Mouse (Mus musculus) left cerebral cortex, adult 8-10 months (tissue): ENCODE measurements around the gene Susd5. TPM values are rescaled to one million over a fixed set of nuclear protein-coding genes. Genes with fewer than 3 reads are reported as not detected.
"Not testable (repeated sequence)": the region's sequence is repeated elsewhere in the genome, so short reads cannot be mapped to it uniquely, and the experiment has no call there.

ENCODE experiments used
- DNase-seq, 2 experiments: peaks; one replicate each; pipeline ENCODE4 v3.0.0; 2022; ENCODE audit warnings: low spot score in 2 of 2
- total RNA-seq, 4 experiments: library from RNA; stranded (reverse); gene quantifications; 2 replicates each; pipeline ENCODE4 v1.2.4; 2022

Susd5 gene
- total RNA-seq, 4 experiments from 2014 or later, result 7.9 to 9.8 (median 8.4) TPM

GRCm38 (mm10) chr9:114069372-114069771, 12.4 kb downstream of the Susd5 start:
- no peak for DNase-seq

DNA sequence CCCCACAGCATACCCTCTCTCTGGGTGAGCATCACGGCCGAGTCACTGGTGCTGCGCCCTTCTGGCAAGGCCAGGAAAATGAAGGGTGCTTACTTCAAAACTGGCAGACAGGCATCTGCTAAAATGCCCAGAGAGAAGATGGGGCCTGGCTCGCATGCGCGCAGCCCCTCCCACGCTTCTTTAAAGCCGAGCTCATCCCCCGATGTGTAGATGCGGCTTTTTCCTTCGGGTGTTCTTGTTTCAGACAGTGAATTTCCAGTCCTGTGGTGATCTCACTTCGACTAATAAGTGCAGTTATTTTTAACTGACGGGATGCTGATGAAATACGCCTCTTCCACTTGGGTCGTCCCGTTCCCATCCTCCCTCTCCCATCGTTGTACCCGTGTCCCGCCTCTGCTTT, 16.7 kb downstream of the Susd5 start:
- peak in 1 of 2 experiments; percentile 48 for DNase-seq

DNA sequence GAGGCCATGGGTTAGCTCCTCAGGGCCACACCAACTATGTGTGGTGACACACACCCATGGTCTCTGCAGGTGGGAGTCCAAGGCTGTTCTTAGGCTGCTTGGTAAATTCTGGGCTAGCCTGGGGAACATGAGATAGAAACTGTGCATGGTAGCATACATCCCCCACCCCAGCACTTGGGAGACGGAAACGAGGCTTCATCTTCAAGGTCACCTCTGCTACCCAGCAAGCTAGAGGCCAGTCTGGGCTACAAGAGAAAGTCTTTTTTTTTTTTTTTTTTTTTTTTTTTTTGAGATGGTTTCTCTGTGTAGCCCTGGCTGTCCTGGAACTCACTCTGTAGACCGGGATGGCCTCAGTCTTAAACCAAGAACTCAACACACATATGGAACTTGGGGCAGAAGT, 29.5 kb downstream of the Susd5 start:
- no peak for DNase-seq

DNA sequence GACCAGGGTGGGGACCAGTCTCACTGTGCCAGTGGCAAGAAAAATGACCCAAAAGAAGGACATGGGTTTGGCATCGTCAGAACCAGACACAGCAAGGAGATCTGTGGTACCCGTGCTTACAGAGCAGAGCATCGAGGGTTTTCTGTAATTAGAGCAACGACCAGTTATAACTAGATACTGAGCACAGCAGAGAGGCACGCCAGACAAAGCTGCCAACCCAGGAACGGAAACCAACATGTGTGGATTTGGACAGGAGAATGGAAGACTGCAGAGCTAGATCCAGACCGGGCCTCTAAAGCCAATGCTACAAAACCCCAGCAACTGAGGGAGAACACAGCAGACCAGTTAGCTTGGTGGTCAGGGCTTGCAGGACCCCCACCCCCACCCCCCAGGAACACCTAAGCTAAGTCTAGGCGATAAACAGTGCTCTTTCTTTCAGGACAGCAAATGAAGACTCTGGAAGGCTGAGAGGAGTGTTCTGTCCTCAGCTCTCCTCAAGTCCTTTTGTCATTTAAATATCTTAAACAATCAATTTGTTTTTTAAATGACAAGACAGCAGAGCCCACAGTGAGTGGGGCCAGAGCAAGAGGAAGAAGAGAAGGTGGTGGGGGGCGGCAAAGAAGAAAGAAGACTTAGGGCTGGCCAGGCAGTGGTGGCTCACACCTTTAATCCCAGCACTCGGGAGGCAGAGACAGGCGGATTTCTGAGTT, 30.3 kb downstream of the Susd5 start:
- DNase-seq, result no peak

DNA sequence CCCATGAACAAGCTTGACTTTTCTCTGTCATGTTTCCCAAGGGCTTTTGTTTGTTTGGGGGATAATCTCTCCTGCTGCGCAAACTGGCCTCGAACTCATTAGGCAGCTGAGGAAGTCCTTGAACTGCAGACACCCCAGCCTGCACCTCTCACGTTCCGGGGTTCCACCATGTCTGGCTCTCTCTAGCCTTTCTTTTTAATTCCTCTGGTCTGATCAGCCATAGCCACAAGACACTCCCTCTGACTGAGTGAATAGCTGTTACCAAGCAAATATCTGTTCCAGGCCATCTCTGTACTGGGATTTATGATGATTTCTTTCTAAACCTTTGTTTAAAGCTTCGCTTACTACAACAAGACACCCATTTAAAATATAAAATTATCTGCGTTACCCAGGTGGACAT, 31.9 kb downstream of the Susd5 start:
- not testable (repeated sequence) for DNase-seq

- not testable (repeated sequence) for DNase-seq
Observed at GRCm38 (mm10) chr9:114092188-114092587, 35.2 kb downstream of the Susd5 start.

DNA sequence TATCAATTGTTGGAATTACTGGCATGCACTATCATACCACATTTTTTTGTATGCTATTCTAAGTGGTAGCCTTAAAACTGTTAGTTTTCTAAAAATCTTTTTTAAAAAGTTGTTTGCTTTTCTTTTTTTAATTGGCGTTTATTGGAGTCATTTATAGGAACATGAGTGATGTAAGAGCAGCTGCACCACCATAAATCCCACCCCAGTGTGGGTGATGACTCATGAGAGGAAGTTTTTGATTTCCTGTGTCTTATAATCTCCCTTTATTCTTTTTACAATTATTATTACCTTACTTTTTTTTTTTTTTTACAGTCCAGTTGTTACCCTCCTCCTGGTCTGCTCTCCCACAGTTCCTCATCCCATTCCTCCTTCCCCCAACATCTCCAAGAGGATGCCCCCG, 37.9 kb downstream of the Susd5 start:
- no peak for DNase-seq

- DNase-seq, result no peak
Observed at GRCm38 (mm10) chr9:114098716-114099302, 41.9 kb downstream of the Susd5 start.

DNA sequence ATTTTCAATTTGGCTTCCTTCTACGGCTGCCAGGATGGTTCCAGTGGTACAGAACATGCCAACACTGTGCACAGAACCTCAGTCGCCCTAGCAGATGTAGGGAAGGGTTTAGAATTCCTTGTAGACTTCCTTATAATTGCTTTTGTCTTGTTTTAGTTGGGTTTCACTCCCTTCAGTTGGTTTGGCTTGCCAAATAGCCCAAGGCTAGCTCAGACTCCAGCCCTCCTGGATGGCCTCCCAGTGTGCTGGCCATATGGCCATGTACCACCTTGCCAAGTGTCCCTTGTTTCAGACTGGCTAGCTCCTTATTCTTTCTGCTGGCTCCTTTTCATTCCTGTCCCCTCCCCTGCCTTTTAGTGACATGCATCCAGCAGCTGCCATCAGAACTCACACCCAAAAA, 53.3 kb downstream of the Susd5 start:
- no peak for DNase-seq

DNA sequence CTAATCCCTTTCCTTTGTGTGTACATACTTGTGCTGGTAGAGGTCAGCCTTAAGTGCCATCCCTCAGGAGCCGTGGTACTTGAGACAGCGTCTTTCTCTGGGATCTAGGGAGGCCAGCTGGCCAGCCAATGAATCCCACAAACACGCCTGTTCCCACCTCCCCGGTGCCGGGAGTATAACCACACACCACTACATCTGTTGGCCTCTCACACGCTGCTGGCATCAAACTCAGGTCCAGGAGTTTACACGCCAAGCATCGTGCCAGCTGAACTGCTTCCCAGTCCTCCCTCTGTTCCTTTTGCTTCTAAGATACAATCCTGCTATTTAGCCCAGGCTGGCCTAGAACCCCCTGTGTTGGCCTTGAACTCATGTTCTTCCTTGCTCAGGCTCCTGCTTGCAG, 54.2 kb downstream of the Susd5 start:
- DNase-seq, result no peak

GRCm38 (mm10) chr9:114112226-114112625, 55.3 kb downstream of the Susd5 start:
- DNase-seq, result no peak

- no peak for DNase-seq
Observed at GRCm38 (mm10) chr9:114113911-114114623, 57.1 kb downstream of the Susd5 start.

DNA sequence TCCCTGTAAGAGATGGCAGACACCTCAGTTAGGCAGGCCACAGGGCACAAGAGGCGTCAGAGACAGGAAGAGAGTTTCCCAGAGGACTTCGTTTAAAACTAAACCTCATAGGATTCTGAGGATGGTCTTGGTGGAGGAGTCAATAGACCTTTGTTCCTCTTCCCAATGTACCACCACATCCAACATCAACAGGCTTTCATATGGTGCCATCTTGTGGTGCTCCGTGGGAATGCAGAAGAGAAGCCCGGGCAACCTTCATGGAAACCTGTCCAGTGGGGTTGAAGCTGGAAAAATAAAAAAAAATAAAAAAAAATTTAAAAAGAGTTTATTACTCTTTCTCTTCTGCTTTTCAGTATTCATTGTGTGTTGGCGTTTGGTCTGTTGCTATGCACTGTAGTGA, 59.7 kb downstream of the Susd5 start:
- peak in 1 of 2 experiments; percentile 81 for DNase-seq

DNA sequence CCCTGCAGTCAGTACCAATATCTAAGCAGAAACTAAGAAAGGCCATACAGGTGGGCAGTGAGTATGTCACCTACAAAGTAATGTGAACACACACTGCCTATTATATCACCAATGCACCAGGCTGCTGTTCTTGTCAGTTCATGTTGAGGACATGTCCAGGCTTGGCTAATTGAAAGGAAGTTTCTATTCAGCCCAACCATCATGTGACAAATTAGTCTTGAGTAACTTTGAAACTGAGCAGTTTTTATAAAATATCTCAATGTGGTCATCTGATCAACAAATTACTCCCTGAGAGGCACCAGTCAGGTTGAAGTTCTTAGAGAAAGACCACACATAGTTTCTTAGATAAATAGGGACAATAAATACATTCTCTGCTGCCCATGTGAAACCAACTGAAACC, 65.9 kb downstream of the Susd5 start:
- DNase-seq, result not testable (repeated sequence)

DNA sequence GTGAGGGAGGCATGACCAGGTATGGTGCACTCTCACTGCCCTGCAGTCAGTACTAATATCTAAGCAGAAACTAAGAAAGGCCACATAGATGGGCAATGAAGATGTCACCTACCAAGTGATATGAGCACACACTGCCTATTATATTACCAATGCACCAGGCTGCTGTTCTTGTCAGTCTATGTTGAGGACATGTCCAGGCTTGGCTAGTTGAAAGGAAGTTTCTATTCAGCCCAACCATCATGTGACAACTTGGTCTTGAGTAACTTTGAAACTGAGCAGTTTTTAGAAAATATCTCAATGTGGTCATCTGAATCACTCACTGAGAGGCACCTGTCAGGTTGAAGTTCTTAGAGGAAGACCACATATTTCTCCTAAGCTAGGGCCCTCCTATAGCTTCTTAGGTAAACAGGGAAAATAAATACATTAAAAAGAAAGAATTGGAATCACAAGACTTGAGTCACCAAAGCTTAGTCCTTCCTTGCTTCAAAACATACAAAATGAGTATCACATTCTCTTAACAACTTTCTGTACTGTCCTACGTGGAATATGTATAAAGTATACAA, 72.4 kb downstream of the Susd5 start:
- not testable (repeated sequence) for DNase-seq

Other genes starting within 250 kb of the Susd5 start
- 10 to 100 TPM; 63.4 to 69.5 (median 68.1) TPM for gene Ubp1, start 126.2 kb upstream of the Susd5 start, total RNA-seq
- gene Fbxl2, start 10.9 kb upstream of the Susd5 start, total RNA-seq, result 10 to 100 TPM; 50.5 to 55.5 (median 52.4) TPM